Mouse (Mus musculus) c-Kit-positive CD71-positive TER-119-positive erythroid progenitor cells, embryonic 14.5 days (primary cell): ENCODE results near the gene Ddx52.

Experiments used
- DNase-seq: peaks from one replicate; pipeline ENCODE4 v3.0.0-alpha.2; 2013; ENCODE audit warnings: low spot score

The Ddx52 gene

GRCm38 (mm10) chr11:83941950-83942840 lies at the start of gene Ddx52:
Gene Ddx52 (plus strand): TSS chr11:83942062.
- peak; percentile 87 for DNase-seq

GRCm38 (mm10) chr11:83893325-83893724 lies 48.5 kb upstream of the Ddx52 start:
- no peak for DNase-seq

GRCm38 (mm10) chr11:83896430-83897410 lies 45.1 kb upstream of the Ddx52 start:
- no peak for DNase-seq

GRCm38 (mm10) chr11:83897569-83897968 lies 44.3 kb upstream of the Ddx52 start:
- no peak for DNase-seq

DNA sequence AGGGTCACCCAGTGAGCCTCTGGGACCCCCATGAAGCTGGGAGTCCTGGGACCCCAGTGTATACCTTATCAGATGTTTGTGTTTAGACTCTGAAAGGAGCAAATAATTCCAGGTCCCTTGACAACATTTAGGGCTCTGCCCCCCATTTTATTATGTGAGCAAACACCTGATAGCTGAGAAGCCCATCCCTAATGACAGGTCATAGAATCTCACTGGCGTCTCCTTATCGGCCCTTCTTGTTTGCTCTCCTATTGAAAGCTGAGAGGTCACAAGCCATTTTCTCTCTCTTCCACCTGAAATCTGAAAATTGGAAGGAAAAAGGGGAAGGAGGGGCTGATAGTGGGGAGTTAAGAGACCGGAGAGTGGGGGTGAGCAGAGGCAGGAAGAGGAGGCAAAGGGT lies 39.0 kb upstream of the Ddx52 start:
- no peak for DNase-seq

DNA sequence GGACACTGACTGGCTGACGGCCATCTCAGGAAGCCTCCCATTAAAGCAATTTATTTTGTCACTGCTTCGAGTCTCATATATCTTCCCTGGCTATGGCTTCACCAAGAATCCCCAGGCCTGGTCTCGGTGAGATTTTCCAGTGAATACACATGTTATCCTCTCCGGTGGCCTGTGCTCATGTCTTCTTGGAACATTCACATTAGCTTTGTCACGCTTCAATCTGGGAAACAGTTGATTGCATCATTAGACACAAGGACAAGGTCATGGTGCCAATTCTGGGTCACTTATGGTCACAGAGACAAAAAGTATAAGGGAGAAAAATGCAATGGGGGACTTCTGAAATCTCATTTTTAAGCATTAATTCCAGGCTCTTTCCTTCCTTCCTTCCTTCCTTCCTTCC lies 36.1 kb upstream of the Ddx52 start:
- no peak for DNase-seq

- no peak for DNase-seq
Observed at GRCm38 (mm10) chr11:83908376-83908775, 33.5 kb upstream of the Ddx52 start.

DNA sequence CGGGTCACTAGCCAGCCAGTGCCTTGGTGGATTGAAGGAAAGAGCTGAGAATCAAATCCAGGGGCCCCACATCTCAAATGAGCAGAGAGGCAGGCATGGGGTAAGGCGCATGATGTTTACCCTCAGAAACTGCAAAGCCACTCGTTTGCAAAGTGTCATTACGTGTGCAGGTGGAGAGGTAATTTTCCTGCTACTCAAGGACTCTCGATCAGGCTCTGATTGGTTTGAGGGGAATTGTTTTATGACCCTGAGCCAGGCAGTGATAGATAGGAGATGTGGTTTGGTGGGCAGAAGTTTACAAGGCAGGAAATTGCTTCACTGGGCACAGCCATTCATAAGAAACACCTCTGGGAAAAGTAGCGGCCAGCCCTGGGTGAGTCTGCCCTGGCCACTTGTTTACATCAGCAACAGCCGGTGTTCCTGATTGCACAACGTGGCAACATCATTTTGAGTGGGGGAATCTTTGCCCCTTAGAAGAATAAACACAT lies 28.0 kb upstream of the Ddx52 start:
- no peak for DNase-seq

GRCm38 (mm10) chr11:83914501-83914900 lies 27.4 kb upstream of the Ddx52 start:
- no peak for DNase-seq

- DNase-seq, result no peak
Observed at GRCm38 (mm10) chr11:83922600-83922999, 19.3 kb upstream of the Ddx52 start.

- DNase-seq, result peak; percentile 29
Observed at GRCm38 (mm10) chr11:83927097-83927496, 14.8 kb upstream of the Ddx52 start.

DNA sequence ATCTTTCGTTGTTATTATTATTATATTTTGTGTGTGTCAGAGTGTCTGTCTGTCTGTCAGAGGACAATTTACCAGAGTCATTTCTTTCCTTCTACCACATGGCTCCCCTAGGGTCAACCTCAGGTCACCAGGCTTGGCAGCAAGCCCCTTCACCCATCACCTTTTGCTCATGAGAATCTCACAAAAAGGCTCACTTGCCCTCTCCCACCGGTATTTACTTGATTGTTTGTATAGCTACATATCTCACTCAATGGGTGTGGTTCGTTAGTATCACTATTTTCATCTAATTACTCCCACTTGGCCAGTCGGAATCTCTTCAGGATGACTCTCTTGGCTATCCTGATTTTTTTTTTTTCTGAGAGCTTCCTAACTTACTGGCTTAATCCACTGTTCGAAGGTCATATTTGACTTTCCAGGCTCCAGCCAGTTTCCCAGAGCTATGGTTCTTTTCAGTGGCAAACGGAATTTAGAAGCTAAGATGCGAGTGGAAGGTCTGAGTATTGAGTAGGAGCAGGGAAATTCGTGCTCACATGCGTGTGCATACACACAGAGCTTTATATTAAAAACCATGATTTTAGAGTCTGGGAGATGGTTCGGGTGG lies 9.3 kb upstream of the Ddx52 start:
- no peak for DNase-seq

- DNase-seq, result no peak
Observed at GRCm38 (mm10) chr11:83933376-83933775, 8.5 kb upstream of the Ddx52 start.

GRCm38 (mm10) chr11:83935986-83936665 lies 5.7 kb upstream of the Ddx52 start:
- peak; percentile 50 for DNase-seq

GRCm38 (mm10) chr11:83938556-83938955 lies 3.3 kb upstream of the Ddx52 start:
- no peak for DNase-seq

GRCm38 (mm10) chr11:83956822-83957221 lies 15.0 kb downstream of the Ddx52 start:
- no peak for DNase-seq

- DNase-seq, result no peak
Observed at GRCm38 (mm10) chr11:83961983-83962382, 20.1 kb downstream of the Ddx52 start.

GRCm38 (mm10) chr11:83963991-83964921 lies 22.4 kb downstream of the Ddx52 start, which contains the start of gene Synrg:
Gene Synrg (plus strand): TSS chr11:83964428.
- DNase-seq, result peak; percentile 84

GRCm38 (mm10) chr11:83967436-83968204 lies 25.8 kb downstream of the Ddx52 start:
- peak; percentile 52 for DNase-seq

DNA sequence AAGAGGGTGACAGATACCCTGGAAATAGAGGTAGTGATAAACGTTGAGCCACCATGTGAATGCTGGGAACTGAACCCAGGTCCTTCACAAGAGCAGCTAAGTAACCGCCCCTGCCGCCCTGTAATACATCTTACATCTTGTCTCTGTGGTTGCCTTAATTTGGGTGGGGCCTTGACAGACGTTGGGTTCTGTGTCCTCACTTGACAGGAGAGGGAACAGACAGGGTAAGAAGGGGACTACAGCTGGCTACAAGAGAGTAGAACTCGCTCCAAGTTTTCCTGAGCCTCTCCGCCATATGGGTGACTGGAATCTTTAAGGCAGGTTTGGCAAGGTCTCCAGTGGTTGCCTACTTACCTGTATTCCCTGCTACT lies 26.3 kb downstream of the Ddx52 start:
- DNase-seq, result no peak
